In the genomic region with DNA sequence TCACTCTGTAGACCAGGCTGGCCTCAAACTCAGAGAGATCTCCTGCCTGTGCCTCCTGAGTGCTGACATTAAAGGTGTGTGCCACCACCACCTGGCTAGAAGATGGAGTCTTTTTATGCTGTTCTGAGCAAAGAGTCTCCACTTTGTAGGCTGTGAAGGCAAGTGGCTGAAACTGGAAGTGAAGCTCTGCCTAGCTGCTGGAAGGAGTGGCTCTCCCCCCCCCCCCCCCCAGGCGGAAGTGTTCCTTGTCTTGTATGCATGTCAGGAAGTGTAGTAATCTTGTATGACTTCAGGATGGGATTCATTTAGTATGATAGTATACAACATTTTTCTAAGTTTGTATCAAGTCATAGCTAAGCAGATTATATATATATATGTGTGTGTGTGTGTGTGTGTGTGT, we compare ENCODE assay signal across 18 mouse cellular contexts. TPM values are rescaled to one million over a fixed set of nuclear protein-coding genes. Genes with fewer than 3 reads are reported as not detected.
DNase-seq lines count a peak whose midpoint lies in the region; ATAC-seq and TF ChIP-seq lines count a peak whose summit lies in the region.
"Had no signal": no experiment of that assay in that cellular context is flagged by ENCODE, and none has a peak within 500 bp of the region (broad histone marks: within the 10 kb centered on the region; RNA-seq: fewer than 3 reads in every experiment).

No protein-coding gene starts in this region.

- H3K4me3 ChIP-seq in kidney, postnatal 0 days (replicated peaks; ENCODE audit: low read depth, low read length): no peak overlapping the region
- no peak overlapping the region for H3K4me3 ChIP-seq in small intestine, adult 2 months (ENCODE audit: low read depth, low read length)
- H3K4me3 ChIP-seq: heart, embryonic 10.5 days; hindbrain, embryonic 15.5 days; left cerebral cortex, adult 2 months; limb, embryonic 13.5 days; midbrain, embryonic 13.5 days had no signal

- H3K27me3 ChIP-seq in kidney, postnatal 0 days (ENCODE audit: insufficient read depth, low read length): no peaks in the 10 kb centered on the region
- no peaks in the 10 kb centered on the region for H3K27me3 ChIP-seq in small intestine, adult 2 months (ENCODE audit: control insufficient read depth, insufficient read depth, low read length)
- H3K27me3 ChIP-seq: hindbrain, embryonic 15.5 days; limb, embryonic 13.5 days; midbrain, embryonic 13.5 days had no signal

- intact Hi-C loops in left cerebral cortex, postnatal 25 days (cut with DNase I): no loop called here

- H3K36me3 ChIP-seq in kidney, postnatal 0 days (ENCODE audit: insufficient read depth, low read length): no peaks in the 10 kb centered on the region
- H3K36me3 ChIP-seq in small intestine, adult 2 months (ENCODE audit: control insufficient read depth, insufficient read depth, low read length): no peaks in the 10 kb centered on the region
- H3K36me3 ChIP-seq: heart, embryonic 10.5 days; hindbrain, embryonic 15.5 days; limb, embryonic 13.5 days; midbrain, embryonic 13.5 days had no signal

- 50% methylated on average over 1 of the region's 1 CpGs for WGBS in kidney, postnatal 0 days
- WGBS in small intestine, adult 2 months: 0% methylated on average over 1 of the region's 1 CpGs

- no peak overlapping the region for H3K9ac ChIP-seq in kidney, postnatal 0 days (ENCODE audit: low read depth, low read length)
- H3K9ac ChIP-seq: forebrain, postnatal 0 days; hindbrain, embryonic 15.5 days; limb, embryonic 13.5 days; midbrain, embryonic 13.5 days had no signal

- peaks cover 11% of the 10 kb centered on the region for H3K4me1 ChIP-seq in kidney, postnatal 0 days (replicated peaks; ENCODE audit: insufficient read depth, low read length)
- H3K4me1 ChIP-seq in small intestine, adult 2 months (ENCODE audit: control insufficient read depth, insufficient read depth, insufficient read length, low read length): peaks cover 23% of the 10 kb centered on the region

- DNase-seq in kidney, postnatal 0 days (ENCODE audit: low spot score): peak; percentile 14
- DNase-seq in kidney, postnatal 4 days: no peak
- peak; percentile 16 for DNase-seq in CD4-positive helper T cell, adult 2 months (ENCODE audit: low read depth, low spot score)
- DNase-seq in left cerebral cortex, postnatal 25 days (ENCODE audit: low spot score in 2 of 2): no peak
- no peak for DNase-seq in embryo, embryonic 10.5 days (ENCODE audit: low spot score)
- DNase-seq: cerebellum, postnatal 14 days; forebrain, postnatal 0 days; gastrocnemius, postnatal 10 days; heart, postnatal 14 days; lung, postnatal 14 days; spleen, adult 18-20 months had no signal

- peak overlapping the region; percentile 31; the same call in 1 of the 2 replicates for H3K27ac ChIP-seq in kidney, postnatal 0 days
- H3K27ac ChIP-seq in small intestine, adult 2 months (ENCODE audit: insufficient read depth, low read depth, low read length): peak overlapping the region; percentile 87
- H3K27ac ChIP-seq: heart, embryonic 10.5 days; hindbrain, embryonic 15.5 days; left cerebral cortex, adult 2 months; limb, embryonic 13.5 days; midbrain, embryonic 13.5 days had no signal

- no peaks in the 10 kb centered on the region for H3K9me3 ChIP-seq in kidney, postnatal 0 days (replicated peaks; ENCODE audit: low read length)
- H3K9me3 ChIP-seq: heart, embryonic 10.5 days; hindbrain, embryonic 15.5 days; limb, embryonic 13.5 days; midbrain, embryonic 13.5 days had no signal

- TF ChIP-seq CTCF in kidney, postnatal 0 days (IDR thresholded peaks at IDR 0.05; ENCODE audit: low read depth): no peak
- no peak for TF ChIP-seq CTCF in small intestine, adult 2 months (IDR thresholded peaks at IDR 0.05; ENCODE audit: extremely low read depth, insufficient read length, insufficient replicate concordance, low read depth, low read length)

- TF ChIP-seq POLR2A in small intestine, adult 2 months (IDR thresholded peaks at IDR 0.05; ENCODE audit: low read depth, low read length): no peak

- ATAC-seq in kidney, postnatal 0 days (replicated peaks; ENCODE audit: low FRiP score, low read depth): no peak
- peak; percentile 43 for ATAC-seq in common myeloid progenitor, adult 5-6 weeks (replicated peaks; ENCODE audit: low read depth, poor library complexity, severe bottlenecking)
- ATAC-seq: forebrain, postnatal 0 days; midbrain, embryonic 13.5 days had no signal

- H3K4me2 ChIP-seq in kidney, postnatal 0 days (ENCODE audit: low read length): peak overlapping the region; percentile 4; the same call in 1 of the 2 replicates
- H3K4me2 ChIP-seq: hindbrain, embryonic 15.5 days; limb, embryonic 13.5 days; midbrain, embryonic 13.5 days had no signal

RNA-seq across cellular contexts. Expression of gene Tent4b, which starts 29.8 kb away (rescaled TPM):
- polyA plus RNA-seq in kidney, postnatal 0 days (2015; fragmentation: Nextera tagmentation; extraction: Ambion mirVana): 7.3 and 7.6 TPM in 2 replicates
- total RNA-seq in common myeloid progenitor, adult 5-6 weeks (2017): 46.1 and 46.8 TPM in 2 replicates
- 10.5 and 20.5 TPM in 2 replicates for polyA plus RNA-seq in small intestine, adult 2 months (2012; rRNA removed)
- 10 to 100 TPM; 37.6 to 37.9 TPM for total RNA-seq in left cerebral cortex, postnatal 25 days (2021)

RNA-seq across cellular contexts. Expression of gene Adcy7, which starts 43.4 kb away (rescaled TPM):
- 4.3 TPM in 2 replicates for polyA plus RNA-seq in kidney, postnatal 0 days (2015; fragmentation: Nextera tagmentation; extraction: Ambion mirVana)
- total RNA-seq in common myeloid progenitor, adult 5-6 weeks (2017): 41.1 and 46.5 TPM in 2 replicates
- polyA plus RNA-seq in small intestine, adult 2 months (2012; rRNA removed): 6.4 and 7.7 TPM in 2 replicates
- total RNA-seq in left cerebral cortex, postnatal 25 days (2021): 1 to 10 TPM; 3.5 to 5.2 TPM

Comparison
In these comparisons a context has a peak if more than half of its experiments do, and no peak if none do; other contexts are left out.
1. DNase-seq: peak in kidney, postnatal 0 days (single experiment) and CD4-positive helper T cell, adult 2 months (single experiment); none in kidney, postnatal 4 days (0 of 2), left cerebral cortex, postnatal 25 days (0 of 2) and embryo, embryonic 10.5 days (single experiment).